Mouse (Mus musculus) cerebral cortex, adult 2 months (tissue): ENCODE measurements around the gene Lrat.

Experiments
- WGBS: fragments of 180-500 bp; shearing (Covaris S2); methylation state at CpG from one replicate; pipeline ENCODE4 v1.1.7; 2018; 5-methylcytosine and 5-hydroxymethylcytosine counted together

The Lrat gene

DNA sequence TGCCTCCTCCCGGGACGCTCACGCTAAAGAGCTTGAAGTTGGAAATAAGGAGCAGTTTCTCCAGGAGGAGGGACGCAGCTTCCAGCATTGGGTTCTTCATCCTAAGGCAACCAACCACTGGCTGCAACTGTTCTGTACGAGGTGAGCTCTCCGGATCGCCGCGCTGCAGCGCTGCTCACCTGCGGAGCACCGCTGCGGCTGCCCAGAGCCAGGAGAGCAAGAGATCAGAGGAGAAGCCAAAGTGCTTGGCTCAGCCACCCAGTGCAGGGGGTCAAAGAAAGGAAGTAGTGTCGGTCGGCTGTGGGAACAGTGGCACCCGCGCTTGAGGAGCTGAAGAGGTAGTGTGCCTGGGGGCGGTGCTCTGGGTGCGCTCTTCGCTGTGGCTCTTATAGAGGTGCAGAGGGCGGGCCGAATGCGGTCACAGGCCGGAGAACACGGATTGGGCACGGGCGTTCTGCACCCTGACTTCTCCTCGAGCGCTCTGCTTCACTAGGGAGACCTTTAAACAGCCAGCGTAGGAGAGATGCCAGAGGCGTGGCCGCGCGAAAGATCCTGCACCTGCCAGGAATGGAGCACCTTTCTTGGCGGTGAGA is at the start of gene Lrat:
Gene Lrat (minus strand): TSS at position 361 of the 593 bp plus-strand sequence.
- under 1% methylated on average over 35 of the region's 35 CpGs for WGBS

DNA sequence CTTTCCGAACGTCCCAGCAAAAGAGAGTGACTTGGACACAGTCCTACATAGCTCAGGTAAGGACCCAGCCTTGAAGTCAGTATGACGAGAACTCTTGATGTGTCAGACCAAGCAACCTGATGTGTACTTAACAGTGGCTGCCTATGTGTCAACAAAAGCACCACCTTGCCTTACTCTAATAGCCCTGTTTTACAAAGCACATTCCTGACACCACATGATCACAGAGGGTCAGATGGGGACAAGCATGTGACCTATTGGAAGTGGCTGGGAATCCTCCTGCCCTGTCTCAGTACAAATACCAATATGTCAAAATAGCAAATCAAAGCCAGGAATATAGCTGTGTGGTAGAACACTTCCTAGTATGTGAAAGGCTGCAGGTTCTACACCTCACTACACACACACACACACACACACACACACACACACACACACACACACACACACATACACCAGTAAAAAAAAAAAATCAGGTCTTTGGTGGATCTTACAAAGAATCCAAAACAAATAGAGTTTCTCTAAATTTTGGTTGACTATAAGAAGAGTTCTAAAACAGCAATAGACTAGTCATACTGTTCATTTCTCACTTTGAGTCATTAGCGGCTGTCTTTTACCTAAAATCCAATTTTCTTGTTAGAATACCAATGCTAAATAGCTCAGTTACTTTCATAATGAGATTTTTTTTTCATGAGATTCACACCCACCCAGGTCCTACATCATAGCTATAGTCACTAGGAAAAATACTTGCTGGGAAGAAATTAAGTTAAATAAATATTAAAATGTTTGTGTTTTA is 48.6 kb upstream of the Lrat start:
- 90% methylated on average over 4 of the region's 4 CpGs for WGBS

DNA sequence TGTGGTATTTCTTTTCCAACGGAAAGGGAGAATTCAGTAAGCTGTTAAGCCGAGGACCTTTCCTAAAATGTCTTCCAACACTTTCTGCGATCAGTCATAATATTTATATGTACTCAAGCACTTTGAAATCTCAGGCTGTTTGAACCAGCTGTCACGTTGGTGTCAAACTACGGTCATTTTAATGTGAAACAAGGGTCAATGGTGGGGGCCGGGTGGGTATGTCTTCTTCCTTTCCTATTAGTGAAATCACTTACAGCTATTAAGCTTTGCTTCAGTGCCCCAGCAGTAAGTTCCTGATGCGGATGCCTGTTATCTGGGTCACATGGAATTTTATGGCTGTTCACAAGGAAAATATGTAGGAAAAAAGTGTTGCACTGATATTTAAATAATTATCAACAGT is 46.9 kb upstream of the Lrat start:
- 83% methylated on average over 7 of the region's 7 CpGs for WGBS

DNA sequence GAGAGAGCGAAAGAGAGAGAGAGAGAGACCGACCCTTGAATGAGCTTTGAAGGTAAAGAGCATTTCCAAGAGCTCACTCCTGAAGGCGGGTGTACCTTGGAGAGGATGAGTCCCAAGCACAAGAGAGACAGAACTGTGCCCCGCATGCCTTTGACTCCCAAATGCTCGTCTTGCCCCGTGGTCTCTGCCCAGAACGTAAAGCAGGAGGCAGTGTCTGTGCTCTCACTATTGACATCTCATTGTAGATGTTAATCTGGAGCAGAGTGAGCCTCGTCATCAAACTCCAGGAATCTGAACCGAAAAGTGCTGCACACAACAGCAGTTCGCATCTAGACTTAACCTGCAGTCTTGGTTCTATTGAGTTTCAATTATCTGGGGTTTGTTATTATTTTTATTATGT is 46.4 kb upstream of the Lrat start:
- WGBS, result 82% methylated on average over 10 of the region's 10 CpGs

DNA sequence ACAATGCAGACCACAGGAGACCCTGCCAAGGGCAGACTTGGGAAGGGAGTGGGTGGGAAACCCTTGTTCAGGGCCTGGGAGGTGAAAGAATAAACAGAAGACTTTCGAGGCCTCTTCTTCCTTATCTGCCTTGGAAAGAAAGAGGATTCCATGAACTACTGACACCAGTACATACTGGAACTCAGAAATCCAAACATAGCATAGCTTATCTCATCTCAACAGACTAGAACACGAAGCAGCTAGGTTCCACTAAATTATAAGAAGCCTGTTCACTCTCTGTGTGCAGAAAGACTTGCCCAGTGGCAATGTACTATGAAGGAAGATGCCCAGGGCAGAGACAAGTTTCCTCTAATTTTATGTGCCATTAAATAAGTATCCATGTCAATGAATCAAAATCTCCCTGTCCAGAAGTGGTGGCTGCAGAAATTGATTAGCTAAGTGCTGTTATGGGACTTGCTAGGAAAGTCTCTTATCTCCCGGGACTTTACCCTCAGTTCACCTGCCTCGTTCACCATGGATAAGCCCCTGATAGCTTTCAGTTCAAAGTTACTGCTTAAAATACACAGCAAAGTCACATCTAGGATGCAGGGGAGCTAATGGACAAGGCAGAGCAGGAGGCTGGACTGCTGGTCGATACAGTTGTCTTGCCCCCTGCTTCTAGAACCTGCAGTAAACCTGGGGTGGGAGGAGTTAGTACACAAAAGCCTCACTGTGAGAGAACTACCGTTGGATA is 42.8 kb upstream of the Lrat start:
- 64% methylated on average over 6 of the region's 6 CpGs for WGBS

DNA sequence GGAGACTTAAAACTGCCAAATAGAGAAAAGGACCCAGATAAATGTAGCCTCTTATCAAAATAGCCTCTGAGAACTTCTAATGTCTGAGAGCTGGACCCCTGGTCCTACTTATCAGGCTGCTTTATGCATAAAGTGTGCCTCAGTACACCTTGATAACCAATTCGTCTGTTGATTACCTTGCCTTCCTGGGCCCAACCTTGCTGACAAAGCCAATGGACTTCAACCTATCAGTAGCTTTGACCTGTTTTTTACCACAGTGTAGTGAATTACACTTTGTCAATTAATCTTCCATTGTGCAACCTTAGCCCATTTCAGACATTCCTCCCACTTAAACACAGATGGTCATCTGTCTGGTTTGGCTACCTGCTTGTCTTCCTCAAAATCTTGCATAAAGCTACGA is 24.1 kb upstream of the Lrat start:
- 87% methylated on average over 2 of the region's 2 CpGs for WGBS

DNA sequence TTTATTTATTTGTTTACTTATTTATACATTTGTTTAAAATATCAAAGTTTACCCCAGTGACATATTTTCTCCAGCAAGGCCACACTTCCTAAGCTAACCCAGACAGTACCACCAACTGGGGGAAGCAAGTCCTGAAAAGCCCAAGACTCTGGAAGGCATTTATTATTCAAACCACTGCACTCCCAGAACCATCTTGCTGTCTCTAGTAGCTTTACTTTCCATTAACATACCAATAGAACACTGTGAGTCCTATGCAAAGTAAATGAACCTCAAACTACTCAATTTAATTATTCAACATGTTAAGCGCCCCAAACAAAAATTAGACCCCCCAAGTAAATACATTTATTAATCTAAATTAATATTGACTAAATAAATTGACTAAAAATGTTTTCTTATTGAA is 11.9 kb upstream of the Lrat start:
- WGBS, result 71% methylated on average over 1 of the region's 1 CpGs

DNA sequence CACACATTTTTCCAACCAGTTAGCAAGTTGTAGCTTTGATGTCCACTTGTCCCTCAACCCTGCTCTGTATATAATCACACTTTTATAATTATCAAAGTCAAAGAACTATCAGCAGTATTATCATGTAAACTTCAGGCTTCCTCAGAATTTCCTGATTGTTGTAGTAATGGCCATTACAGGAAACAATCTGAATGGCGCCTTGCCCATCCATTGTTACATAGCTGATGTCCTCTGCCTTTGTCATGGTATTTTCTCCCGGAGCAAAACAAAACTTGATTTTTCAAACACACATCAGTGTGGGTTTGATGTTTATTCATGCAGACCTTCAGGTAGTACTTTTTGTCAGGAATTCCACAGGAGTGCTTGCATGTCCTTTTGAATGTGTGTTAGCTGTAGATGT is 4.9 kb upstream of the Lrat start:
- WGBS, result 90% methylated on average over 2 of the region's 2 CpGs

DNA sequence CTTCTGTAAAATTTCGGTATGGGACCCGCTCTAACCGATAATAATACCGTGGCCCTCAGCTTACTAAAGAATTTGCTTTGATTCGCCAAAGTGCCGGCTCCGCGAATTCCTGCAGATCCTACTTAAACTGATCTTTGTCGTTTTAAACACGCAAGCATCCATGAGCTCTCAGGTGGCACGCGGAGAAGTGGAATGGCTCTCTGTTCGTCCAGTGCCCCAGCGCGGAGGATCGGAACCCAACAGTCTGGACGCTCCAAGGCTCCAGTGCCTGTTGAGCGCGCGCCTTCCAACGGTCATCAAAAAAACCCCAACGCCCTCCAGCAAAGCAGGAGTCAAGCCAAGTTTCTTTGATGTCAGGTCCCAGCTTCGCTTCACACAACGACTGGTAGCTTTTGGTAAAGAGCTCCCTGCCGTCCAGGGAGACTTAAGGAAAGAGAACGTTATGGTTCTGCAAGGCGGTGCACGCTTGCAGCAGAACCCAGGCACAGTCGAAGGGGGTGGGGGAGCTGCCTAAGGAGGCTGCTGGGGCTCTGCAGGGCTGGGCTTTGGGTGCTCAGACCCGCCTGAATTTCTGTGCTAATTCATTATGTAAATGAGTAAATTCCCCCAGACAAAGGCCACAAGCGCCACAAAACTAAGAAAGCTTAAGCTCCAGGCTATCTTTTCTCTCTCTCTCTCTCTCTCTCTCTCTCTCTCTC is 587 bp upstream of the Lrat start:
- 5% methylated on average over 31 of the region's 31 CpGs for WGBS

DNA sequence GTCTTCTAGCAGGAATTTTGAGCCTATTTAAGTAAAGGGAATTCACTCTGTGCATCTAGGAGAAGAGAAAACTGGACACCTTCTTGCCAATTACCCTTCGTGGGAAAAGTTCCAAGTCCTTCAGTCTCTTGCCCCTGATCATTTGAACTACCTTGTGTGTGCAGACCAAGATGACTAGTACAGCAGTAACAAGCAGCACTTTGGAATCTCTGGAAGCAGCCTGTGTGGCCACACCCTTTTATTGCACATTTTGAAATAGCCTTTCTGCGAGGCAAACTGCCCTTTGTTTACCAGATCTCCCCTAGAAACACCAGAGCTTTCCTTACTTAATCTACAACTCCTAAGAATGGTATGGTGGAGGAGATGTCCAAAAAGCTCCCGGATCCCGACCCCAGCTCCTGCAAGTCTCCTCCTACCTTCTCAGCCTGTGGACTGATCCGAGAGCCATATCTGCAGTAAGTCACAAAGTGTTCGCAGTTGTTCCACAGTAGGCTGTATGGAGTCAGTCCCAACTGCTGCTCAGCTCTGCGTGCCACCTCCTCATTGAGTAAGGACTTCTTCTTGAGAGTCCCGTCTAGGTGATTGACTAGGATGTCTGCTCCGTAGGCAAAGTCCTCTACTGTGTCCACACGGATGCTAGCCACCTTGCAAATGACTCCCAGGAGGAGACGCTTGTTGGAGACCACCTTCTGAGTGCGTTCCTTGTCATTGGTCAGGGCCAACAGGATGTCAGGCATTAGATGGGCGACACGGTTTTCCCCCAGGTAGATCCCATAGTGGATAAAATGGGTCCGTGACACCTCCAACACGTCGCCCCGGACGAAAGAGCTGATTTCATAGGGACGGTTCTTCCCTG is 788 bp downstream of the Lrat start:
- WGBS, result 21% methylated on average over 20 of the region's 20 CpGs

DNA sequence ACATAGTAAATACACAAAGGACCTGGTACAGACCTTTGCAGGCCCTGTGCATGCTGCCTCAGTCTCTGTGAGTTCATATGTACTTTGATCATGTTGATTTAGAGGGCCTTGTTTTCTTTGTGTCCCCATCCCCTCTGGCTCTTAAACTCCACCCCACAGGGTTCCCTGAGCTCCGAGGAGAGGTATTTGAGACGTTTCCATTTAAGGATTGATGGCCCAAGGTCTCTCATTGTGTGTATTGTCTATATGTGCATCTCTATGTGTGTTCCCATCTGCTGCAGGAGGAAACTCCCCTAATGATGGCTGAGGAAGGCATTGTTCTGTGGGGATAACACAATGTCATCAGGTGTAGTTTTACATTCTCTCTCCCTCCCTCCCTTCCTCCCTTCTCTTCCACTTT is 14.9 kb downstream of the Lrat start:
- 28% methylated on average over 2 of the region's 2 CpGs for WGBS

DNA sequence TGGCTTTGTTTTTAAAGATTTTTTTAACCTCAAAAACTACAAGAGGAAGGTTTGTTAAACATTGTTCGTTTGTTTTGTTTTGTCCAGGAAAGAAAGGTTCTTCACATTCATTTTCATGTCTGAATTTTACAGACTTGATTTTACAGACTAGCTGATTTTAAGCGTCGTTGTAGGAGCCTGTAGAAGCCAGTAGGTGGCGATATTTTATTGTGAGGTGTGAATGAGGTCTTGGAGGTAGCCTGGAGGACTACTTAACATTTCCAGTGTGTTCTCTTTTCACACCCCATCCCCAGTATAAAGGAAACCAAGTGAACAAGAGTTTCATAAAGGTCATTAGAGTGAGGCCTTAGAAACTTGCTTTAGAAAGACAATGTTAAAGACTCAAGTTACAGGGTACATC is 26.5 kb downstream of the Lrat start:
- 3% methylated on average over 4 of the region's 4 CpGs for WGBS

DNA sequence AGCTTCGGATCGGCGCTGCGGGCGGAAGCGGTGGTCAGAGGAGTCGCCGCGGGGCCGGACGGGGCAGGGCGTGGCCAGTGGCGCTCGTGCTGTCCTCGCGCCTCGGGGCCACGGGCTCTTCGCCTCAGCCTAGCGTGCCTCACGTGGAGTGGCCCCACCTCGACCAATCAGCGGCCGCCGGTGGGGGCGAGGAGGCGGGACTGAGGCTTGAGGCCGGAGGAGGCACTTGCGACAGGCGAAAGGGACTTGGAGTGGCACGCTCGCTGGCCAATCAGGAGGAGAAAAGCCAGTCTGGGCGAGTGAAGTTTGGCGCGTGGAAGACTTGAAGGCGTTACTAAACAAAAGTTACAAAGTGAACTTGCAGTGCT is 27.4 kb downstream of the Lrat start, which contains the start of gene Rbm46:
Gene Rbm46 (minus strand): TSS at position 112 of the 368 bp plus-strand sequence.
- 18% methylated on average over 36 of the region's 36 CpGs for WGBS

DNA sequence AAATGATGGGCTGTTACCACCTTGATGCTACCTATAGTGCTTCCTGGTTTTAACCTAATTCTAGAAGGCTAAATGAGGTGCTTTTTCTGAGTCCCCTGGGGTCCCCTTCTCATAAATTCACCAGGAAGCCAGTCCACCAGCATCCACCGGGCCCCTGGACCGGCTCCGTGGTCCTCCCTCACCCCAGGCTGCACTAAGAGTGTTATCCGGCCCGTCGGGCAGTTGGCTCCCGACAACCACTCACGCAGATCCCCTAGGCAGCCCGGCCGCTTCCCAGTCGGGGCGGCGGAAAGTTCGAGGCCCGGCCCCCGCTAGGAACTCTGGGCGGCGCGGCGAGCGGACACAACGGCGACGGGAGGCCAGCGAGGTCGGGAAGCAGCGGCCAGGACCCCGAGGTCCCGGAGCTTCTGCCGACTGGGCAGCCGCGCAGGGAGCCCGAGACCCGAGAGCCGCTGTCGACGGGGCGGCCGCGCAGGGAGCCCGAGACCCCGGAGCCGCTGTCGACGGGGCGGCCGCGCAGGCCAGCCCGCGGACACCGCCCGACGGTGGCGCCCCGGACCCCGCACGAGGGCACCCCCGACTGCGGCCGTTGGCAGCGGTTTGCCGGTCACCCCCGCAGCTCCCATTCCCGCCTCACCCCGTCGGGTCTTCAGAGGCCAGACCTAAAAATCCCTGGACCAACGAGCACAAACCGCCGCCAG is 28.0 kb downstream of the Lrat start:
- WGBS, result 28% methylated on average over 69 of the region's 69 CpGs

DNA sequence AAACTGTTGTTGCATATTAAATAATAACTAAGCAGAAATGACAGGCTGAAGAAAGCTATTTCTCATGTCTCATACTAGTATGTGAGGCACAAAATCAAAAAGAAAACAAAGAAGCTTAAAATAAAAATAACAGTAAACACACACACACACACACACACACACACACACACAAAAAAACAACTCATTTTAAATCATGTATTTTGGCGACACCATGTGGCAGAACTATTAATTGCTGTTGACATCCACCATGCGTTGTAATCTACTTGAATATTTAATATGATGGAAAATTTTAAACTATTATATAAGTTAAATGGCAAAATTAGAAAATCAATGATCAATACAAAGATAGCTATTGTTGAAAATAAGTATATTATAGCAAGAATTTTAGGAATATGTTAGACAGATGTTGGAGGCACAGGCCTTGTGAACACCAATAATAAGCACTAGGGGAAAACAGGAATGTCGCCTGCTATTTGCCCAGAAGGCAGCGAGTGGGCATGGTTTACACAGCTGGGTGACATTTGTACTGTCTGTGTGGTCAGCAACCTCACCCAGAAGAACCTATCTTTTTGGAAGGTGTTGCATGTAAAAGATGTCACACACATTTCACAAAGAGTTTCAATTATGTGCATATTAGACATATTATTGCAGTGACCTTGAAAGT is 46.2 kb downstream of the Lrat start:
- 23% methylated on average over 4 of the region's 4 CpGs for WGBS
